Mouse (Mus musculus): ENCODE data around the gene Laptm4a.

Laptm4a gene

DNA sequence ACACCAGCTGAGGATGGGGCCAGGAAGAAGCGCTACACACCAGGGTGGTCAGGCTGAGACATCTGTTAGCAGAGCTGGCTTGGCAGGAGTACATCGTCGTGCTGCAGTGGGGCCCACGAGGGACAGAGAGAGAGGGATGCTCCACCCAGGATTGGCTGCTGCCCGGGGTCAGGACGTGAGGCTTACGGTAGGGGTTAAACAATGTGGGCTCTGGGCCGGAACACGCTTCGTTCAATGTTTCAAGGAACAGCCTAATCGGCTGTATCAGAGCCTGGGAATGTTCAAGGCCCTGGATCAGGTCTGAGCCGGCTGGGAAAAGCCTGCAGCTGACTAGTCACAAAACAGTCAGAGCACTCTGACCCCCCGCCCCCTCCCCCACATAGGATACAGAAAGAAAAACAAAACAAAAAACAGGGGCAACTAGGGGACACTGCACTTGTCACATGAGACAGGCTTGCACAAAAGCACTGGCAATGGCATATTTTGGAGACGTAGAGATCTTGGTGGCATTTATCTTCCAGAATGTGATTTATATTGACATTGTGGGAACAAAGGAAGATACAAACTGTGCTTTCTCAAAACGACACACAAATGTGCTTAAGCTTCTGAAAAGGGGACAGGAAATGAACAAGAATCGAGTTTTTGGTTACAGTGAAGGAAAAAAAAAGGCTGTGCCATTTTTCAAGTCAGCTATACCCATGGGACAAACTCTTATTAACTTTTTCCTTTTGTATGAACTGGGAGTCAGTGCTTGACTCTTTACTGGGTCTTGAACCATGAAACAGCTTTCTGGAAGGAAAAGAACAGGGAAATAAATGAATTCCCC is 8.4 kb upstream of the Laptm4a start:
- DNase-seq (ENCODE audit: low spot score) = peak; percentile 95

- DNase-seq (ENCODE audit: low spot score) = peak; percentile 88
These were observed 7.6 kb upstream of the Laptm4a start for GRCm38 (mm10) chr12:8913701-8914340.

- peak; percentile 87 for DNase-seq (ENCODE audit: low spot score)
These were observed 5.1 kb upstream of the Laptm4a start for GRCm38 (mm10) chr12:8916378-8916777.

DNA sequence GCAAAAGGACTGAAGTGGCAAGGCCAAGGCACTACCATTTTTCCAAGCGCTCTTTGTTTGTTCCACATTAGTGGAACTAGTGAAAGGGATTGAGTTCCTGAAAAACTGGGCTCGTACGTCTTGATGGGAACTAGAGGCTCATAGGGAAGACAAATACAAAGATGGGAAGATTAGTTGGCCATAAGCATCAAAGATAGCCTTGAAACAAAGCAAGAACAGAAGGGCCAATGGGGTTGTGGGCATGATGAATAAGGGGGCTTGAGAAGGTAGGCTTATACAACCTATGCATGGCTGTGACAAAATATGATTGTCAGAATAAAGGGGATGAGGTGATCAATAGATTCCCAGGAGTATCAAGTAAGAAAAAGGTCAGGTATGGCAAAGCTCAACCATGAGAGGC is 2.2 kb upstream of the Laptm4a start:
- no peak for DNase-seq (ENCODE audit: low spot score)

GRCm38 (mm10) chr12:8920996-8921393 is 469 bp upstream of the Laptm4a start:
- no peak for DNase-seq (ENCODE audit: low spot score)

GRCm38 (mm10) chr12:8922369-8923124 is 1.1 kb downstream of the Laptm4a start:
- DNase-seq (ENCODE audit: low spot score) = no peak

DNA sequence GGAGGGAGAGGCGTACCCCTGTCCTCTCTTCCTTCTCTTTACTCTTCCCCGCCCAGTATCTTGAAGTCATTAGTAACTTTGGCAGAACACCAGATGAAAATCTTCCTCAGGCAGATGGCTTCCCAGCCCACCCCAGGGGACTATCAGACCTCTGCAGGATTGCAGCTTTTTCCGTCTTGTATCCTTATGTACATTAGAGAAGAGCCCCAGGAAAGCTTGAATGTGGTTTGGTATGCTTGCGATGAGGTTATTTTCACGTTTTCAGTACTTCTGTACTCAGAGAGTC is 1.6 kb downstream of the Laptm4a start:
- peak; percentile 63 for DNase-seq (ENCODE audit: low spot score)

DNA sequence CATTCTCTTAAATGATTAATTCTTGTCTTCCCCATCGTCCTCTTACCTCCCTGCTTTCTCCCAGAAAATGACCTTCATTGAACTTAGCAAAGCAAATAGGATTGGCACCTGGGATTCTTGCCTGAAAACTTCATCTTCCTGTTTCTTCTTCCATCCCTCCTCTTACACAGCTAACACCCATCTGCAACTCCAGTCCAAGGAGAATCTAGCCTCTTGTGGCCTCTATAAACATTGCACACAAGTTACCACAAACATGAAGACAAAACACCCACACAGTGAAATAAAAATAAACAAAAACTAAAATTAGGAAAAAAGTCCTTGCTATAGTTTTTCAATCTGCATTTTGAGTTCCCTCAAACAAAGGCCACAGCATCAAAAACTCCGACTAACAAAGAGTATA is 2.1 kb downstream of the Laptm4a start:
- peak; percentile 68 for DNase-seq (ENCODE audit: low spot score)

GRCm38 (mm10) chr12:8927652-8928051 is 6.2 kb downstream of the Laptm4a start:
- DNase-seq (ENCODE audit: low spot score) = no peak

- no peak for DNase-seq (ENCODE audit: low spot score)
These were observed 7.3 kb downstream of the Laptm4a start for GRCm38 (mm10) chr12:8928766-8929165.

- DNase-seq (ENCODE audit: low spot score) = no peak
These were observed 9.6 kb downstream of the Laptm4a start for GRCm38 (mm10) chr12:8931083-8931482.

- peak; percentile 62 for DNase-seq (ENCODE audit: low spot score)
These were observed 13.9 kb downstream of the Laptm4a start for GRCm38 (mm10) chr12:8935349-8935748.

GRCm38 (mm10) chr12:8936210-8936609 is 14.7 kb downstream of the Laptm4a start:
- DNase-seq (ENCODE audit: low spot score) = peak; percentile 50

- no peak for DNase-seq (ENCODE audit: low spot score)
These were observed 18.0 kb downstream of the Laptm4a start for GRCm38 (mm10) chr12:8939490-8939889.

GRCm38 (mm10) chr12:8940011-8941005 is 18.8 kb downstream of the Laptm4a start:
- no peak for DNase-seq (ENCODE audit: low spot score)

DNA sequence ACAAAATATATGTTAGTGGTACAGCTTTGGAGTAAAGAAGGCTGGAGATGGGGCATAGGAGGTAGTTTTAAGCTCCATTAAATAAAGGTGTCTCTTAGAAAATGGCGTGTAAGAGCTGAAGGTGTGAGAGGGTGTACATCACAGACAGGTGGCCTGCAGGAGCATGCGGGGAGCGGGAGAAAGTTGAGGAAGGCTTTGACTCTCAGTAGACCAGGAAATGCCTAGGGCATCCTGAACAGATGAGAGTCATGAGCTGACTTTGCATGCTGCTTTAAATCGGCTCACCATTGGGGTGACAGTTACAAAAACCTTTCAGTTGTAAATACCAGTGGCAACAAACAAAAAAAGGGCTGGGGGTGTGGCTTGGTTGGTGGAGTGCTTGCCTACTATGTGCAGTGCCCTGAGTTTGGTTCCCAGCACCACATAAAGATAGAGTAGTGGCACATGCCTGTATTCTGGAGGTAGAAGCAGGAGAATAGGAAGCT is 19.7 kb downstream of the Laptm4a start:
- no peak for DNase-seq (ENCODE audit: low spot score)

- no peak for DNase-seq (ENCODE audit: low spot score)
These were observed 20.4 kb downstream of the Laptm4a start for GRCm38 (mm10) chr12:8941699-8942392.

DNA sequence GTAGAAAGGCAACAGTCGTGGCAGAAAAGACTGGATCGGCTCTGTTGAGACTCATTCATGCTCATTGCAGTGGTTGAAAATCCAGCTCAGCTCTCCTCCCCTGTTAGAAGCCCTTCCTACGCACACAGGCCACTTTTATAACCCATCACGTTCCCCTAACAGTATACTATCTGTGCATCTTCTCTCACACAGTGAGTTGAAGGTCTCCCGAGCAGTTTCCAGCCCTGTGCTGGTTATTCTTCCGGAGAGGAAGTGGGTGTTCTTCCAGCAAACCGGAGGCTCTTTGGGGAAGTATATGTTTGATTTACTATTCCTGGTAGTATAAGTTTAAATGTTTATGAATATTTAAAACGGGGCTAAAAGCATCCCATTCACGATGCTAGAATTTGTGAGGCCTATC is 25.7 kb downstream of the Laptm4a start:
- no peak for DNase-seq (ENCODE audit: low spot score)

- no peak for DNase-seq (ENCODE audit: low spot score)
These were observed 26.4 kb downstream of the Laptm4a start, which contains the start of gene Matn3 for GRCm38 (mm10) chr12:8947714-8948464. Gene Matn3, plus strand, starts transcription at chr12:8947929.

- no peak for DNase-seq (ENCODE audit: low spot score)
These were observed 31.7 kb downstream of the Laptm4a start for GRCm38 (mm10) chr12:8953136-8953535.

All from adipocyte (in vitro differentiated cells).